Mouse (Mus musculus) midbrain, embryonic 12.5 days (tissue): ENCODE results near the gene Ppp4r4. TPM values are rescaled to one million over a fixed set of nuclear protein-coding genes. Genes with fewer than 3 reads are reported as not detected.

Experiments
- ATAC-seq: fragments of 200-750 bp; cut with Nextera tagmentation; 2 replicates; pipeline ENCODE4 v1.8.0; 2017; ENCODE audit warnings: low read depth, moderate TSS enrichment, moderate library complexity; ENCODE audit not compliant: low FRiP score
- H3K27ac ChIP-seq: fragments of 300-500 bp; sonication (generic); replicated peaks from 2 replicates; pipeline ENCODE4 v1.5.1; 2016; ENCODE audit warnings: mild to moderate bottlenecking
- H3K27me3 ChIP-seq: fragments of 300-500 bp; sonication (generic); 2 replicates; pipeline ENCODE4 v1.6.1; 2016; ENCODE audit warnings: mild to moderate bottlenecking
- H3K36me3 ChIP-seq: fragments of 300-500 bp; sonication (generic); 2 replicates; pipeline ENCODE4 v1.6.1; 2016
- H3K4me1 ChIP-seq: fragments of 300-500 bp; sonication (generic); 2 replicates; pipeline ENCODE4 v1.6.1; 2016
- H3K4me2 ChIP-seq: fragments of 300-500 bp; sonication (generic); replicated peaks from 2 replicates; pipeline ENCODE4 v1.6.1; 2016; ENCODE audit warnings: mild to moderate bottlenecking, moderate library complexity
- H3K4me3 ChIP-seq: fragments of 300-500 bp; sonication (generic); 2 replicates; pipeline ENCODE4 v1.5.1; 2016; ENCODE audit warnings: mild to moderate bottlenecking
- H3K9ac ChIP-seq: fragments of 300-500 bp; sonication (generic); replicated peaks from 2 replicates; pipeline ENCODE4 v1.6.1; 2016; ENCODE audit warnings: mild to moderate bottlenecking, moderate library complexity
- H3K9me3 ChIP-seq: fragments of 300-500 bp; sonication (generic); 2 replicates; pipeline ENCODE4 v1.6.1; 2016; ENCODE audit warnings: mild to moderate bottlenecking
- WGBS: fragments of 180-500 bp; shearing (Covaris S2); methylation state at CpG from one replicate; pipeline ENCODE4 v1.1.7; 2016; 5-methylcytosine and 5-hydroxymethylcytosine counted together
- polyA plus RNA-seq: library from polyadenylated mRNA; unstranded; fragments of >200 nt; fragmentation: Nextera tagmentation; extraction: Ambion mirVana; gene quantifications from 2 replicates; pipeline ENCODE4 v1.2.1, GENCODE M21; 2016

The Ppp4r4 gene
- polyA plus RNA-seq, 1 experiment from 2014 or later = 2.9 TPM

DNA sequence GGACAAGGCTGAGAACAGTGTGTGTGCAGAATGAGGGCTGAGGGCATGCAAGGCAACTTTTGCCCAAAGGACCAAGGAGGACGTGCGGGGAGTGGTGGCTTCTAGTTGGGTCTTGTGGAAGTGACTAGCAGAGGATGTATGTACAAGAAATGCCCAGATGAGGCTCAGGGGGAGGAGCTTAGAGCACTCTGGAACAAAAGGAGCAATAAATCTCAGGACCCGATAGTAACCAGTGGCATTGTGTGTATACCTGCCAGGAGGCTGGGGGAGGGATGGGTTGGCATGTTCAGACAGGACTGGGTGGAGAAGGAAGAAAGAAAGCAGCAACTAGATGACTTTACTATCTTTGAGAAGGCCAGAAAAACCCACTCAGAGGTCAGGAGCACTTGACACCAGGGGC is 27.7 kb upstream of the Ppp4r4 start:
- 93% methylated on average over 3 of the region's 3 CpGs for WGBS
- no peak overlapping the region for H3K27ac ChIP-seq
- ATAC-seq = no peak

DNA sequence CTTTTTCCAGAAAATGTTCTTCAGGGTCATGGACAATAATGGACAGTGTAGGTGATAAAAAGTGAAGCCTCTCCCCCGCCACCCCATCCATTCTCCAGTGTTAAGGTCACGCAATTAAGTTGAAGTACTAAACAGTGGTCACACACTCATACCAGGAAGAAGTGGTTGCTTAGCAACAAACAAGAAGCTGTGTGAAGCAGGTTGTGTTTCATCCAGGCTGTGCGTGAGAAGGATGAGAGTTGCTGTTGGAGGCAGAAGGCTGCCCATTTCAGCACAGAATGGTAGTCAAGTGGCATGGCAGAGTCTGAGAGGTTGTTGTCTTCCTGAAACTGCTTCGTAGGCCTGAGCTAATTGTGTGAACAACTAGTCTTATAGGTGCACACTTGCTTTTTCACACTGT is 23.7 kb upstream of the Ppp4r4 start:
- H3K4me3 ChIP-seq = no peak overlapping the region
- no peak overlapping the region for H3K27ac ChIP-seq
- 59% methylated on average over 4 of the region's 4 CpGs for WGBS
- no peaks in the 10 kb centered on the region for H3K27me3 ChIP-seq
- ATAC-seq = no peak
- peaks cover 4% of the 10 kb centered on the region for H3K4me1 ChIP-seq
- H3K9me3 ChIP-seq = no peaks in the 10 kb centered on the region
- H3K4me2 ChIP-seq = no peak overlapping the region
- no peak overlapping the region for H3K9ac ChIP-seq
- H3K36me3 ChIP-seq = no peaks in the 10 kb centered on the region

More for the DNA sequence above, 27.7 kb upstream of the Ppp4r4 start:
- H3K4me3 ChIP-seq = no peak overlapping the region
- no peak overlapping the region for H3K9ac ChIP-seq
- H3K9me3 ChIP-seq = no peaks in the 10 kb centered on the region
- H3K4me1 ChIP-seq = no peaks in the 10 kb centered on the region
- H3K4me2 ChIP-seq = no peak overlapping the region
- H3K27me3 ChIP-seq = no peaks in the 10 kb centered on the region
- H3K36me3 ChIP-seq = no peaks in the 10 kb centered on the region

- H3K9ac ChIP-seq = no peak overlapping the region
- no peaks in the 10 kb centered on the region for H3K27me3 ChIP-seq
- H3K4me1 ChIP-seq = peaks cover 13% of the 10 kb centered on the region
- no peaks in the 10 kb centered on the region for H3K9me3 ChIP-seq
- H3K27ac ChIP-seq = no peak overlapping the region
- H3K4me2 ChIP-seq = no peak overlapping the region
- 91% methylated on average over 8 of the region's 8 CpGs for WGBS
- no peak for ATAC-seq
- H3K36me3 ChIP-seq = no peaks in the 10 kb centered on the region
- no peak overlapping the region for H3K4me3 ChIP-seq
These were observed 22.2 kb upstream of the Ppp4r4 start for GRCm38 (mm10) chr12:103509893-103510292.

DNA sequence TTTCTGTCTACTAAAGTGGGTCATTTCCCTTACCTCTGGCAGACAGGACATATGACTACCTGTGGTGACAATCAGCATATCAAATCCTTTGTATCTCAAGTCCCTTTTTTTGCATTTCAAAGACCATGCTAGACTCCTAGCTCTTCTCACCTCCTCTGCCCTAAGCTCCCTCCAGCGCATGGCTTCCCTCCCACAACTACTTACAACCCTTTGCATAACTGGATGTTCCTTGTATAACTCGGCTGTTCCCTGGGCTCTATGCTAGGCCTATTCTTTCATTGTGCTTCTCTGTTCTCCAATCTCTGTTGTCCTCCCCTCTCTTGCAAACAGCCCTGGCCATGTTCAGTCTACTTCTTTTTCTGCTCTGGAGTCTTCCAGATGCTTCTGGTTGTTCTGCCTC is 20.5 kb upstream of the Ppp4r4 start:
- no peak overlapping the region for H3K9ac ChIP-seq
- no peak for ATAC-seq
- H3K4me3 ChIP-seq = no peak overlapping the region
- no peak overlapping the region for H3K4me2 ChIP-seq
- H3K27ac ChIP-seq = no peak overlapping the region
- H3K9me3 ChIP-seq = no peaks in the 10 kb centered on the region
- WGBS = 52% methylated on average over 2 of the region's 2 CpGs
- no peaks in the 10 kb centered on the region for H3K27me3 ChIP-seq
- no peaks in the 10 kb centered on the region for H3K36me3 ChIP-seq
- H3K4me1 ChIP-seq = peaks cover 13% of the 10 kb centered on the region

GRCm38 (mm10) chr12:103513039-103513438 is 19.0 kb upstream of the Ppp4r4 start:
- Histone ChIP-seq H3K9ac (no peak overlapping the region), H3K36me3 (no peaks in the 10 kb centered on the region), H3K27ac (no peak overlapping the region), H3K9me3 (no peaks in the 10 kb centered on the region), H3K4me2 (no peak overlapping the region), H3K27me3 (no peaks in the 10 kb centered on the region), H3K4me1 (peaks cover 13% of the 10 kb centered on the region), H3K4me3 (no peak overlapping the region)
- 72% methylated on average over 2 of the region's 2 CpGs for WGBS
- no peak for ATAC-seq

DNA sequence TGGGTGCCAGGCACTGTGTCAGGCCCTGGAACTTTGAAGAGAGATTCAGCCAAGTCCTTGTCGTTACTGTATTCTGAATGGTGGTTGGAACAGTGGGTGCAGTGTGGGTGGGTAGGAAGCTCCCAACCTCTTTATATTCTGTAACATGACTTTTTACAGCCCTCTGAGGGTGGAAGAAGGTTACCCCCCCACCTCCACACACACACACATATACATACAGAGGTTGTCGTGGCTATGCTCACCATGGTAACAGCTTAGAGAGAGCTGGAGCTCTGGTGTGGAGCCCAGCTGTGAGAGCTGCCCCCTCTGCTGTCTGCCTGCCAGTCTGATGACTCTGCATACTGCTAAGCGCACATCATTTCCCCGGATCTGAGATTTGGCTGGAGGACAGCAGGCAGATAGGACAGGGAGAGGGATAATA is 18.6 kb upstream of the Ppp4r4 start:
- Histone ChIP-seq H3K9me3 (no peaks in the 10 kb centered on the region), H3K36me3 (no peaks in the 10 kb centered on the region), H3K4me1 (peaks cover 13% of the 10 kb centered on the region), H3K27ac (no peak overlapping the region), H3K27me3 (no peaks in the 10 kb centered on the region), H3K4me2 (no peak overlapping the region), H3K4me3 (no peak overlapping the region), H3K9ac (no peak overlapping the region)
- WGBS = 33% methylated on average over 4 of the region's 4 CpGs
- peak; percentile 84 for ATAC-seq

DNA sequence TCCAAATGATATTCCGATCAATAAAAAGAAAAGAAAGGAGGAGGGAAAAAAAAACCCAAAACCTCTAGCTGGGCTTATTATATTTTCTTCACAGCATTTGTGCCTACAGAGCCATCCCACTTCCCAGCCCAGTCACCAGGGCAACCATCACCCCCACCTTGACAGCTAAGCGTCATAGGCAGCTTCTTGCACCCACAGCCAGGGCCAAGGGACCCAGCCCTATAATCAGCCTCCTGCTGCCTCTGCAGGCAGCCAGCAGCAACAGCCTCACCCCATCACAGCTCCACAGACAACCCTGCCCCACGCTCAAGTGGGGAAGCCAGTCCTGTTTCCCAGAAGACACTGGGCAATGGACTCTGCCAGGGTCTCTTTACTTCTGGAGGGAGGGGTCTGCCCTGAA is 17.7 kb upstream of the Ppp4r4 start:
- Histone ChIP-seq H3K4me2 (no peak overlapping the region), H3K27me3 (no peaks in the 10 kb centered on the region), H3K27ac (no peak overlapping the region), H3K9ac (no peak overlapping the region), H3K36me3 (no peaks in the 10 kb centered on the region), H3K4me1 (peaks cover 13% of the 10 kb centered on the region), H3K9me3 (no peaks in the 10 kb centered on the region), H3K4me3 (no peak overlapping the region)
- ATAC-seq = no peak
- WGBS = 74% methylated on average over 3 of the region's 3 CpGs

DNA sequence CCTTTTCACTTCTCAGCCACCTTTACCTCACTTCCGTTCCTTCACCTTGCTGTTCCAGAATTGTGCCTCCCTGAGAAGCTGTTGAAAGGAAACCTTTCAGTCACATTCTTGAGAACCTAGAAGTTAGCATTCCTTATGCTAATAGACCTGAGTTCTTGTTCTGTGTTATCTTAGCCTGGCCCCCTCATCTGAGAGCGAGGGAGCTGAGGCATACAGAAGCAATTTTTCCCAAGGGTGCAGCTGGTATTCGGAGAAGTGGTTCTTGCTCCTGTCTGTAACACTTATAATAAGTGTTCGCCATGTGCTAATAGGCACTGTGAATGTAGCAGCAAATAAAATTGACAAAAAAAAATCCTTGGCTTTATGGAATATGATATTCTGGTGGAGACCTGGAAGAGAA is 16.4 kb upstream of the Ppp4r4 start:
- 87% methylated on average over 4 of the region's 4 CpGs for WGBS
- ATAC-seq = no peak
- H3K4me3 ChIP-seq = no peak overlapping the region
- no peaks in the 10 kb centered on the region for H3K27me3 ChIP-seq
- H3K4me2 ChIP-seq = no peak overlapping the region
- no peaks in the 10 kb centered on the region for H3K36me3 ChIP-seq
- H3K9me3 ChIP-seq = no peaks in the 10 kb centered on the region
- H3K4me1 ChIP-seq = peaks cover 13% of the 10 kb centered on the region
- H3K27ac ChIP-seq = no peak overlapping the region
- H3K9ac ChIP-seq = no peak overlapping the region

DNA sequence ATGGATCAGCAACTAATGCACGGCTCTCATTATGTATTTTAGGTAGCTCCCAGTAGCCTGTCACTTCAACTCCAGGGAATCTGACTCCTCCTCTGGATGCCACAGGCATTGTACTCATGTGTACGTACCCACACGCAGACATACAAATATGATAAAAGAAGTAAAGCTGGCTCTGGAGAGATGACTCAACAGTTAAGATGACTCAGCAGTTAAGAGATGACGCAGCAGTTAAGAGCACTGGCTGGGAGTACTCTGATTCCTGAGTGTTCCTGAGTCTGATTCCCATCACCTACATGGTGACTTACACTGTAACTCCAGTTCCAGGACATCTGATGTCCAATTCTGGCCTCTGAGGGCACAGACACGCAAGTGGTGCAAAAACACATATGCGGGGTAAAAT is 13.4 kb upstream of the Ppp4r4 start:
- peaks cover 6% of the 10 kb centered on the region for H3K4me1 ChIP-seq
- 93% methylated on average over 6 of the region's 6 CpGs for WGBS
- H3K36me3 ChIP-seq = no peaks in the 10 kb centered on the region
- H3K9me3 ChIP-seq = no peaks in the 10 kb centered on the region
- ATAC-seq = no peak
- no peak overlapping the region for H3K9ac ChIP-seq
- no peak overlapping the region for H3K4me3 ChIP-seq
- H3K27me3 ChIP-seq = no peaks in the 10 kb centered on the region
- H3K4me2 ChIP-seq = no peak overlapping the region
- no peak overlapping the region for H3K27ac ChIP-seq

DNA sequence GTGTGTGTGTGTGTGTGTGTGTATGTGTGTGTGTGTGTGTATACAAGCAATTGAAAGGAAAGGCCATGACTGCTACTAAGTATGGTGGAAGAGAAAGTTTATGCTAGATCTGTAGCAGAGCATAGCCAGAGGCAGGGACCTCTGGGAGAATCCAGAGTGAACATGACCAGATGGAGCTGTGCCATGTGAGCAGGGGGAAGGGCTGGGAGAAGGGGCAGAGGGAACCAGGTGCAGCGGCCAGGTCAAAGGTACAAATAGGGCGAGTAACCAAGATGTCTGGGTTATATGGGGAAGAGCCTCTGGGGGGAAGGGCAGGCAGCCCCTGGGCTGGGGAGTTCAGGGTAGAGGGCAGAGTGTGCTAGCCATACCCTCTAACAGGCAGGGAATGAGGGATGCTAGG is 1.5 kb upstream of the Ppp4r4 start:
- H3K27me3 ChIP-seq = peaks cover 18% of the 10 kb centered on the region; the same call in 1 of the 2 replicates
- WGBS = 85% methylated on average over 2 of the region's 2 CpGs

GRCm38 (mm10) chr12:103532649-103533395 is 739 bp downstream of the Ppp4r4 start:
- Histone ChIP-seq H3K4me2 (peak overlapping the region; percentile 86), H3K27ac (peak overlapping the region; percentile 54), H3K9me3 (no peaks in the 10 kb centered on the region), H3K4me1 (peaks cover 8% of the 10 kb centered on the region), H3K9ac (peak overlapping the region; percentile 67), H3K36me3 (no peaks in the 10 kb centered on the region), H3K4me3 (peak overlapping the region; percentile 69), H3K27me3 (peaks cover 18% of the 10 kb centered on the region; the same call in 1 of the 2 replicates)
- under 1% methylated on average over 44 of the region's 44 CpGs for WGBS
- peak; percentile 74 for ATAC-seq

More for the DNA sequence above, 1.5 kb upstream of the Ppp4r4 start:
- no peak overlapping the region for H3K4me3 ChIP-seq
- H3K9me3 ChIP-seq = no peaks in the 10 kb centered on the region
- ATAC-seq = no peak
- H3K36me3 ChIP-seq = no peaks in the 10 kb centered on the region
- H3K27ac ChIP-seq = no peak overlapping the region
- H3K4me1 ChIP-seq = peaks cover 8% of the 10 kb centered on the region
- no peak overlapping the region for H3K4me2 ChIP-seq
- no peak overlapping the region for H3K9ac ChIP-seq

DNA sequence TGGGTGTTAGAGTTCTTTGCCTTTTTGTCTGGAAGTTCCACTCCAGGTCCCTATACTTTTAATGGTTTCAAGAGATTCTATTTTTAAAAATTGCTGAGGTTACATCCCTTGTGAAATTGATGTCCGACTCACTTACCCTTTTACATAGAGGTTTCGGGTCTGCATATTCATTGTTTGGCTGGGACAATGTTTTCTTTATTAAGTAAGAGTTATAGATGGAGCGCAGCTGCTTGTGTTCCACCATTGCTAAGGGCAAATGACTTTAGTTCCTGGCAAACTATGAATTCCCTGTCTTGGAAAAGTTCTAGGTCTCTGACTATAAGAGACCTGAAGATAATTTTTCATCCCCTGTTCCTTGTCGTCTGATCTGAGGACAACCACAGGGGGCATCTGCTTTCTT is 8.3 kb downstream of the Ppp4r4 start:
- no peaks in the 10 kb centered on the region for H3K36me3 ChIP-seq
- no peak overlapping the region for H3K27ac ChIP-seq
- no peaks in the 10 kb centered on the region for H3K27me3 ChIP-seq
- no peak overlapping the region for H3K4me3 ChIP-seq
- no peaks in the 10 kb centered on the region for H3K9me3 ChIP-seq
- no peak overlapping the region for H3K9ac ChIP-seq
- whole genome bisulfite sequencing = 82% methylated on average over 4 of the region's 4 CpGs
- ATAC-seq = no peak
- H3K4me1 ChIP-seq = no peaks in the 10 kb centered on the region
- H3K4me2 ChIP-seq = no peak overlapping the region

DNA sequence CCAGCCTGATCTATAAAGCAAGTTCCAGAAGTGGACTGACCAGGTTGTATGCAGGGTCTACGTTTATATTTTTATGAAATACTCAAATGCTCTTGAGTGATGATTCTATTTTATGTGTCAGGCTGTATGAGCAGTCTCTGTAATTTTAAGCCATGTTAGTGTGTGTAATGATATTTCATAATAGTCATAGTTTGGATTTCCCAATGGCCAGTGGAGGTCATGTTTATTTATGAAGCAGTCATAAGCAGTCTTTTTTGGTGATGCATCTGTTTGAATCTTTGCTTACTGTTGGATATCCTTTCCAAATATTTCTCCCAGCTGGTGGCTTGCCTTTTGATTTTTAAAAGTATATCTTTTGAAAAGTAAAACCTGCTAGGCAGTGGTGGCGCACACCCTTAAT is 11.3 kb downstream of the Ppp4r4 start:
- H3K27ac ChIP-seq = no peak overlapping the region
- H3K4me2 ChIP-seq = no peak overlapping the region
- H3K9me3 ChIP-seq = no peaks in the 10 kb centered on the region
- H3K4me3 ChIP-seq = no peak overlapping the region
- 0 out of 2 replicates have a peak, but pooled peaks cover 5% of the 10 kb centered on the region for H3K4me1 ChIP-seq
- H3K27me3 ChIP-seq = no peaks in the 10 kb centered on the region
- ATAC-seq = no peak
- 93% methylated on average over 2 of the region's 2 CpGs for WGBS
- H3K9ac ChIP-seq = no peak overlapping the region
- H3K36me3 ChIP-seq = no peaks in the 10 kb centered on the region
